Mouse (Mus musculus): Measurements from ENCODE around the gene Satl1.

Gene Satl1

DNA sequence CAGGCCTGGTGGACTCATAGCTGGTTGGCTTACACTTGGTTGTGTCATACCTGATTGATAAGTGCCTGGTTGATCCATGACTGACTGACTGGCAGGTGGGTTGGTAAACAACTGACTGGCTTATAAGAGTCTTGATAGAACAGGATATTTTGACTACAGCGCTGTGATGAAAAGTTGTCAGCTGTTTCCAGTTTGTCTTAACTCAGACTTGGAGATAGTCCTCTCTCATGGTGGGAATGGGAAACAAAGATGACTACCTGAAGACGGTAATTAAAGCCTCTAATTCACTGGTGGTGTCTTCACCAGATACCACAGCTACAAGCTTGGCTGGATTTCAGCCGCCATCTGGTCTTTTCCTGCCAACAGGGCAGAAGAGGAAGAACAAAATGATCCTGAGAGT, at the start of gene Satl1:
Satl1 (minus strand) TSS at position 101 of the 400 bp plus-strand sequence.
- DNase-seq (ENCODE audit: extremely low read depth, low read depth): no peak

DNA sequence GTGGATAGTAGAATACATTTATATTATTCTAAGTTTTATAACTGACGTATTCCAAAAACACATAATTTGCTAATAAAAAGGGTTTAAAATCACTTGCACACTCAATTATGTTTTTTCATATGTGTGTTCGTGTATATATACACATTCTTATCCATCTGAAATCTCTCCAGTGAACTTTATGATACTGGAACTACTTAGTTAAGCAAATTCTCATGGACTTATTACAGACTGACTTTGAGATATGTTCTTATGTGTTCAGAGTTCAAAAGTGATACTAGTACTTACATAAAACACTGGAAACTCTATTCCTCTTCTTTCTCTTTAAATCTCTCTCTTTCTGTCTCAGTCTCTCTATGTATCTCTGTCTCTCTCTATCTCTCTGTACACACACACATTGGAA, 31.5 kb upstream of the Satl1 start:
- no peak for DNase-seq (ENCODE audit: extremely low read depth, low read depth)

DNA sequence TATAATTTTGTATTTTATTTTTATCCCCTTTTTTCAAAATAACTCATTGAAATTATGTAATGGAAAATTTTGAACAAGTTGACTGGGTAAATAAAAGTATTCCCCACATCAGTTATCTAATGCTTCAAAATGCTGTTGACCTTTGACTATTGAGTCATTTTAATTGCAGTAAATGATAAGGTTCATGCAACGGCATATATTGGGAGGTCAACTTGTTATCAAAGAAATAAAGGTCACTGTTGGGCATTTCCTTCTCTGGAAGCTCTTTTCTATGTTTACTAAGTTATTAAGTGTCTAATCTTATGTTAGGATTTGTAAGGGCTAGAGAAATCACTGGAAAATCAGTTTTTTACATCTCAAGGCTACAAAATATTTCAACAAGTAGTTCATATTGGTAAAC, 31.0 kb upstream of the Satl1 start:
- DNase-seq (ENCODE audit: extremely low read depth, low read depth): no peak

DNA sequence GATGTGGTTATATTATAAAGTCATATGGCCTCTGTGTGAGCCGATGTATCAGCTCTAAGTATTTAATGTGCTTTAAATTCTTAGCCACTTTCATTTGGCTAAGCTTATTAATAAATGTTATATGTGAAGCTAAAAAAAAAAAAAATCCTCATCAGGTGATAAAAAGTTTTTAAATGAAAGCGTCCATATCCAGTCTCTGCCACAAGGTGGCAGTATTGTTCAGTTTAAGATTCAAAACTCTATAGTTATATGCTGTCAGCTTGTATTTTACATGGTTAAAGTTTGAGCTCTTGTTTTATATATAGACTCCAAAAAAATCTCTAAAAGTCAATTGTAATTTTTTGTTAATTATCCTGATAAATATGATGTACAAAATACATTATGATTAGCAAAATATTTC, 16.4 kb upstream of the Satl1 start:
- peak; percentile 53 for DNase-seq (ENCODE audit: extremely low read depth, low read depth)

DNA sequence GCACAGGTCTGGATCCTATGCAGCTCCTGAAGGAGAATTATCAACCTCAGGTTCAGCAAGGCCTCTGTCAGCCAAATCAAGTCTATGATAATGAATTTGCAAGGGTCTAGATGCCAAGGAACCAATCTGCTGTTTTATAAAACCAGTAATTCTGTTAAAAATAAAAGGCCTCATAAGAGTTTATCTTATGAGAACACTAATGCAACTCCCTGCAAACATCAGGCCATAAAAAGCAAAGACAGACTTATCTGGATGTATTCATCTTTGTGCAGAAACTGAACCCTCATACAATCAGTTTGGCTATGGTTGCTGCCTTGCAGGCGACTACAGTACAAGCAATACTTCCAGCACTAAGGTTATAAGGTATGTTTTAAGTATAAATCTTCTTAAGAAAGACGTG, 5.7 kb upstream of the Satl1 start:
- no peak for DNase-seq (ENCODE audit: extremely low read depth, low read depth)

DNA sequence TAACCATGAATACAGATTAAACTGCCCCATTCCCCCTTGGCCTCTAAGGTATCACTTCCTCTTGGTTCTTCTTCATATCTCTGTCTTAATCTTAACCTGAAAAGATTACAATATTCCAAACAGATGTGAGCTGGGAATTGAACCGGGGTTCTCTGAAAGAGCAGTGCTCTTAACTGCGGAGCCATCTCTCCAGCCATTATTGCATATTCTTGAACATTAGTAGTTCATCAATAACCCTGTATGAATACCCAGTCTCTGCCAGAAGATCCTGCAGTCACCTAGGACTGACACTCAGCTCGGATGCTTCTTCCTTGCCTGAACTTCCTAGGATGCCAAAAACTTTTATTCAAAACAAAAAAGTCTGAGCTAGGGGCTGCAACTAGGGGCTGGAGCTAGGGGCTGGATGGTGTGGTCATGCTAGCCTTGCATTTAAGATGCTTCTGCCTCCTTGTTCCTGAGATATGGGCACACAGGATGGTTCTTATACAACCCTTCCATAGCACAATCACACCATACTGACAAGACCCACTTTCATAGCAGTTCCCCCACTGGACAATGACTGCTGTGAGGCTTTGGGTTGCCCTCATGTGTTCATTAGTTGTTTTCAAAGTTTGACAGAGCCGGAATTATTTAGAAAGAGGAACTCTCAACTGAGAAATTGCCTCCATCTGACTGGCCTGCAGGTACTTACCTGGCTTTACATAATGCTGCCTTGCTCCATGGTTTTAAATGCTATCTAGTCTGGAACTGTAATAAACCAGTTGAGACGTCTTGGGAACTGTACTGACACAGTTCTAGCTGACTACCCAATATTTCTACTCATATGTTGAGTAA, 35.8 kb downstream of the Satl1 start:
- peak; percentile 70 for DNase-seq (ENCODE audit: extremely low read depth, low read depth)

DNA sequence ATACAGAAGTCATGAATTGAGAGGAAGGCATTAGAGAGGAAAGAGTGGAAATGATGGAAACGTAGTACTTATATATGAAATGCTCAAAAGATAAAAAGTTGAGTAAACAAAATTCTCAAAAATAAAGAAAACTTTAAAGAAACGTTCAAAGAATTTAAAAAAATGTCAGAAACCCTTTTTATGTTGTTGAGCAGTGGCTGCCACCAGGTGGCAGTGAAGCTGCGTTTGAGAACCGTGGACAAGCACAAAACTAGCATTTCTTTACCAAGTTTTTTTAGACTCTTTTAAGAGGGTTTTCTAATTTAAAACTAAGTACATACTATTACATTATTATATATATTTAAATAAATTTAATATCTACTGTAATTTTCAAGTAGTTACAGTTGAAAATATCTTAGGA, 38.2 kb downstream of the Satl1 start:
- no peak for DNase-seq (ENCODE audit: extremely low read depth, low read depth)

DNA sequence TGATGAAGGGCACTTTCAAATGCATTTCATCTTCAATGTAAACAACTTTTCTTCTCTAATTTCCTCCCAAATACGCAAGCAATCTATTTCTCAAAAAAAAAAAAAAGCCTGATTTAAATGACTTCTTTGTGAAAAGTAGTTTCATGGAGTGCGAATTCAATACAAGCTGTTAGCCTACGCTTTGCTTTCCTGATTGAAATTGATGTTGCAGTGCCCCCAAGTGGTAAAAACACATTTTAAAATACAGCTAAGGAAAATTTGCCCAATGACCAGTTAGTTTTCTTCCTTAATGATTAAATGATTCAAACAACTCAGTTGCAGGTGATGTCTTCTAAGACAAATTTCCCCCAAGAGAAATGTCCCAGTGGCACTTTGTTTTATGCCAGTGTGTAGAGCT, 58.2 kb downstream of the Satl1 start:
- DNase-seq (ENCODE audit: extremely low read depth, low read depth): peak; percentile 21

DNA sequence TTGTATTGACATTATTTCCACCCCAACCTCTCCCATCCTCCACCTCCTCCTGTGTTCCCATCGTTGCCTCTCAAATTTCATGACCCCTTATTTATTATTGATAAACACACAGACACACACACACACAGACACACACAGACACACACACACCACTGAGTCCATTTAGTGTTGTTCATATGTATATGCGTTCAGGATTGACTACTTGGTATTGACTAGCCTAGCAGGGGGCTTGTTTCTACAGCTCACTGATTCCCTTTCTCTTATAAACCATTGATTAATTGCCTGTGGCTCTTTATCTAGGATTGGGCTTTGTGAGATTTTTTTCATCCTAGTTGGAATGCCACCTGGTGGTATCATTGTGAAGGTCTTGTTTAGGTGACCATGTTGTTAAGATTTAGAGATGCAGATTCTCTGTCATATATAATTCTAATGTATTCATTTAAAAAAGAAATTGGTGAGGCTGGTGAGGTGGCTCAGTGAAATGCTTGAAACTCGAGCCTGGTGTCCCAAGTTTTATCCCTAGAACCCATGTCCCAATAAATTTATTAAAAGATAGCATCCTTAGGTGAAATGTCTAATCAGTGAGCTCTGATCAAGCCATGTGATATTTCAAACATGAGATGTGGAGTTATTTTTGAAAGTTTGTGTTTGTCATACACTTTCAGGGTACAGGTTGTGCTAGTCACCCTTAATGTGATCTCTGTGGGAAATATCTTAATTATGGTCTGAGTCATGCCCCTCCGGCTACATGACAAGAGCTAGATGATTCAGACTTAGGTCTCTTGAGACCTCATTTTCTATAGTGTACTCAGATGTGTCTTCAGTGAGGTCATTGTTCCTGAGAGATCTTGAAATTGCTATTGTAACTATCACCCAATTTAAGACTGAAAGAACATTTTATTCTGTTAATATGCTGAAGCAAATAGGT, 58.8 kb downstream of the Satl1 start:
- no peak for DNase-seq (ENCODE audit: extremely low read depth, low read depth)

DNA sequence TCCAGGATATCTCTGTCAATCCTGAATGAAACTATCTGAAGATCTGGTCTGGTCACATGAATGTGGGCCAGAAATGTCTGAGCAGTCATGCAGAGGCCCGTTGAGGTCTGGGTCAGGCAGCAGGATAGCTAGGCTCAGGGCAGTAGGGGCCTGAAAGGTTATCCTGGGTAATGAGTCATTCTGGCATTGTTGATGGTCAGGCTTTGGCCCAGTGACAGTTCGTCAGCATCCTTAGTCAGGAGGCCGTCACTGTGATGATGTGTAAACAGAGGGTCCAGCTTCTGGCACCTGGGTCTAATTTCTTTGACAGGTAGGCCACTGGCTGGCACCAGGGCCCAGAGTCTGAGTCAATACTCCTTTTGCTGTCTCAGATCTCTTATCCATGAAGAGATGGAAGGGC, 67.1 kb downstream of the Satl1 start:
- no peak for DNase-seq (ENCODE audit: extremely low read depth, low read depth)
